Mouse (Mus musculus): ENCODE data around the gene Cdca5.

DNA sequence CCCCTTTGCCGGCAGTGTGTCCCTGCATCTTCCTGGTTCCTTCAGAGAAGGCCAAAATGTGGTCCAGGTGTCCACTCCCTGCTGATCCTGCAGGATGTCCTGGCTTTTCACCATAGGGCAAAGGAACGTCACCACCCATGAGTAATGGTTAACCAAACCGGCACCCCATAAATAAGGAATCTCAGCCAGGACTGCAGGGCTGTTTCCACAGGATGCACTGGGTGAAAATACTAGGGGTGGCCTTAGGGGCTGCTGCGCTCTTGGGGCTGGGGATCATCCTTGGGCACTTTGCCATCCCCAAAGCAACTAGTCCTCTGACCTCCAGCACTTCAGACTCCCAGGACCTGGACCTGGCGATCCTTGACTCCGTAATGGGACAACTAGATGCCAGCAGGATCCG lies 20.8 kb downstream of the Cdca5 start, which contains the start of gene Naaladl1:
- TF ChIP-seq CTCF (IDR thresholded peaks at IDR 0.05; ENCODE audit: low read depth, low read length) (no peak), TAL1 (conservative IDR thresholded peaks at IDR 0.05; ENCODE audit: low read depth, low read length) (no peak), GATA1 (IDR thresholded peaks at IDR 0.05; ENCODE audit: borderline replicate concordance, low read length) (no peak), GATA2 (IDR thresholded peaks at IDR 0.05; ENCODE audit: borderline replicate concordance, low read depth, low read length) (no peak)
